Mouse (Mus musculus) hindbrain, embryonic 14.5 days (tissue): ENCODE results near the gene Gm45213. TPM values are rescaled to one million over a fixed set of nuclear protein-coding genes. Genes with fewer than 3 reads are reported as not detected.
"Not testable (repeated sequence)": the region's sequence is repeated elsewhere in the genome, so short reads cannot be mapped to it uniquely, and the experiment has no call there.

ENCODE experiments used
- ATAC-seq: fragments of 200-750 bp; cut with Nextera tagmentation; 2 replicates; pipeline ENCODE4 v1.8.0; 2017; ENCODE audit warnings: moderate number of reproducible peaks, mild to moderate bottlenecking, moderate TSS enrichment, moderate library complexity; ENCODE audit not compliant: low FRiP score
- DNase-seq: peaks from one replicate; pipeline ENCODE4 v3.0.0-alpha.2; 2015; ENCODE audit warnings: low spot score
- H3K27ac ChIP-seq: fragments of 300-500 bp; sonication (generic); 2 replicates; pipeline ENCODE4 v1.5.1; 2014; ENCODE audit warnings: mild to moderate bottlenecking, moderate library complexity
- H3K27me3 ChIP-seq: fragments of 300-500 bp; sonication (generic); 2 replicates; pipeline ENCODE4 v1.6.1; 2014; ENCODE audit warnings: mild to moderate bottlenecking, low read length, mixed read lengths; ENCODE audit not compliant: control insufficient read depth, insufficient read depth
- H3K36me3 ChIP-seq: fragments of 300-500 bp; sonication (generic); replicated peaks from 2 replicates; pipeline ENCODE4 v1.6.1; 2014; ENCODE audit not compliant: control insufficient read depth, insufficient read depth
- H3K4me1 ChIP-seq: fragments of 300-500 bp; sonication (generic); replicated peaks from 2 replicates; pipeline ENCODE4 v1.6.1; 2014; ENCODE audit warnings: antibody characterized with exemption, low read length, mixed read lengths; ENCODE audit not compliant: control insufficient read depth, insufficient read depth
- H3K4me2 ChIP-seq: fragments of 300-500 bp; sonication (generic); replicated peaks from 2 replicates; pipeline ENCODE4 v1.6.1; 2014; ENCODE audit warnings: mild to moderate bottlenecking, moderate library complexity
- H3K4me3 ChIP-seq: fragments of 300-500 bp; sonication (generic); replicated peaks from 2 replicates; pipeline ENCODE4 v1.5.1; 2014; ENCODE audit warnings: mild to moderate bottlenecking, low read length
- H3K9ac ChIP-seq: fragments of 300-500 bp; sonication (generic); 2 replicates; pipeline ENCODE4 v1.6.1; 2014
- H3K9me3 ChIP-seq: fragments of 300-500 bp; sonication (generic); 2 replicates; pipeline ENCODE4 v1.6.1; 2016; ENCODE audit warnings: low read length; ENCODE audit not compliant: control insufficient read depth
- WGBS: fragments of 180-500 bp; shearing (Covaris S2); extraction: QIAGEN DNeasy Blood & Tissue Kit; methylation state at CpG from one replicate; pipeline ENCODE4 v1.1.7; 2014; 5-methylcytosine and 5-hydroxymethylcytosine counted together
- polyA plus RNA-seq: library from polyadenylated mRNA; unstranded; fragments of >200 nt; fragmentation: Nextera tagmentation; extraction: Ambion mirVana; gene quantifications from 2 replicates; pipeline ENCODE4 v1.2.1, GENCODE M21; 2014

The Gm45213 gene
- polyA plus RNA-seq, 1 experiment from 2014 or later = not detected

- H3K9me3 ChIP-seq = no peaks in the 10 kb centered on the region
- H3K4me3 ChIP-seq = no peak overlapping the region
- no peaks in the 10 kb centered on the region for H3K36me3 ChIP-seq
- H3K4me1 ChIP-seq = peaks cover 15% of the 10 kb centered on the region
- WGBS = 81% methylated on average over 4 of the region's 4 CpGs
- DNase-seq = no peak
- H3K27ac ChIP-seq = no peak overlapping the region
- no peak overlapping the region for H3K4me2 ChIP-seq
- ATAC-seq = no peak
- H3K27me3 ChIP-seq = no peaks in the 10 kb centered on the region
- no peak overlapping the region for H3K9ac ChIP-seq
These were observed 4.6 kb downstream of the Gm45213 start for GRCm38 (mm10) chr7:66047975-66048374.

- H3K9ac ChIP-seq = no peak overlapping the region
- H3K27me3 ChIP-seq = no peaks in the 10 kb centered on the region
- H3K4me1 ChIP-seq = peaks cover 15% of the 10 kb centered on the region
- no peaks in the 10 kb centered on the region for H3K9me3 ChIP-seq
- H3K36me3 ChIP-seq = no peaks in the 10 kb centered on the region
- WGBS = 81% methylated on average over 12 of the region's 12 CpGs
- no peak overlapping the region for H3K4me3 ChIP-seq
- H3K27ac ChIP-seq = no peak overlapping the region
- ATAC-seq (no peak), DNase-seq (no peak)
- no peak overlapping the region for H3K4me2 ChIP-seq
These were observed 5.2 kb downstream of the Gm45213 start for GRCm38 (mm10) chr7:66048446-66049230.

GRCm38 (mm10) chr7:66053946-66054483 lies 10.6 kb downstream of the Gm45213 start:
- Histone ChIP-seq H3K4me3 (no peak overlapping the region), H3K9me3 (no peaks in the 10 kb centered on the region), H3K27me3 (no peaks in the 10 kb centered on the region), H3K4me2 (no peak overlapping the region), H3K27ac (no peak overlapping the region), H3K4me1 (no peaks in the 10 kb centered on the region), H3K36me3 (no peaks in the 10 kb centered on the region), H3K9ac (no peak overlapping the region)
- no peak for DNase-seq
- no peak for ATAC-seq
- WGBS = 88% methylated on average over 4 of the region's 4 CpGs

- H3K27ac ChIP-seq, H3K36me3 ChIP-seq, H3K4me2 ChIP-seq, H3K4me3 ChIP-seq, H3K4me1 ChIP-seq, ATAC-seq, H3K9me3 ChIP-seq, H3K27me3 ChIP-seq, H3K9ac ChIP-seq: not testable (repeated sequence)
- 10% methylated on average over 2 of the region's 2 CpGs for WGBS
- DNase-seq = peak; percentile 77
These were observed 12.0 kb downstream of the Gm45213 start for GRCm38 (mm10) chr7:66055356-66055755.

- DNase-seq = no peak
- Histone ChIP-seq H3K9me3 (no peaks in the 10 kb centered on the region), H3K9ac (no peak within 1 kb of the TSS), H3K4me2 (peak within 1 kb of the TSS; percentile 84), H3K27me3 (no peaks in the 10 kb centered on the region), H3K27ac (no peak within 1 kb of the TSS), H3K4me1 (peaks cover 12% of the 10 kb centered on the region), H3K4me3 (peak within 1 kb of the TSS; percentile 80), H3K36me3 (peaks cover 15% of the 10 kb centered on the region)
- no peak for ATAC-seq
- 69% methylated on average over 1 of the region's 1 CpGs for WGBS
These were observed 15.3 kb downstream of the Gm45213 start, which contains the start of gene Snrpa1 for GRCm38 (mm10) chr7:66058703-66059102. Snrpa1 (plus strand) TSS chr7:66059003.

GRCm38 (mm10) chr7:66060066-66060956 lies 16.9 kb downstream of the Gm45213 start:
- WGBS = under 1% methylated on average over 59 of the region's 64 CpGs
- H3K9ac ChIP-seq = peak overlapping the region; percentile 88

GRCm38 (mm10) chr7:66061057-66061456 lies 17.7 kb downstream of the Gm45213 start:
- peak overlapping the region; percentile 88 for H3K9ac ChIP-seq
- no peak for DNase-seq
- peak overlapping the region; percentile 80 for H3K4me3 ChIP-seq
- H3K27ac ChIP-seq = no peak overlapping the region
- peaks cover 12% of the 10 kb centered on the region for H3K4me1 ChIP-seq
- H3K27me3 ChIP-seq = no peaks in the 10 kb centered on the region
- ATAC-seq = no peak
- H3K4me2 ChIP-seq = peak overlapping the region; percentile 84
- no peaks in the 10 kb centered on the region for H3K9me3 ChIP-seq
- WGBS = 3% methylated on average over 14 of the region's 14 CpGs
- H3K36me3 ChIP-seq = peaks cover 37% of the 10 kb centered on the region

More at GRCm38 (mm10) chr7:66060066-66060956, 16.9 kb downstream of the Gm45213 start:
- Histone ChIP-seq H3K27me3 (no peaks in the 10 kb centered on the region), H3K36me3 (peaks cover 30% of the 10 kb centered on the region), H3K9me3 (no peaks in the 10 kb centered on the region), H3K4me2 (peak overlapping the region; percentile 84), H3K27ac (peak overlapping the region; percentile 56; the same call in 1 of the 2 replicates), H3K4me3 (peak overlapping the region; percentile 80), H3K4me1 (peaks cover 12% of the 10 kb centered on the region)
- DNase-seq (peak; percentile 86), ATAC-seq (peak; percentile 95)

- Histone ChIP-seq H3K4me1 (peaks cover 18% of the 10 kb centered on the region), H3K9me3 (no peaks in the 10 kb centered on the region), H3K4me2 (no peak overlapping the region), H3K9ac (no peak overlapping the region), H3K4me3 (no peak overlapping the region), H3K36me3 (peaks cover 60% of the 10 kb centered on the region), H3K27me3 (no peaks in the 10 kb centered on the region), H3K27ac (no peak overlapping the region)
- ATAC-seq (no peak), DNase-seq (peak; percentile 36)
- 70% methylated on average over 2 of the region's 2 CpGs for WGBS
These were observed 33.0 kb downstream of the Gm45213 start for GRCm38 (mm10) chr7:66076411-66076810.
